Mouse (Mus musculus) brain, embryonic 14.5 days (tissue): Measurements from ENCODE around the gene Gm9376.

Experiments
- CTCF ChIP-seq: fragments of 200-500 bp; IDR thresholded peaks from 2 replicates; pipeline ENCODE4 v1.5.1; 2012; ENCODE audit warnings: inconsistent platforms, mild to moderate bottlenecking, moderate library complexity, borderline replicate concordance; ENCODE audit not compliant: insufficient read depth, insufficient read length; ENCODE audit errors: extremely low read depth
- POLR2A ChIP-seq: fragments of 200-500 bp; IDR thresholded peaks from 2 replicates; pipeline ENCODE4 v1.6.1; 2012; ENCODE audit warnings: mild to moderate bottlenecking, inconsistent platforms, borderline replicate concordance; ENCODE audit not compliant: poor library complexity, insufficient read depth, insufficient read length, severe bottlenecking; ENCODE audit errors: extremely low read depth

DNA sequence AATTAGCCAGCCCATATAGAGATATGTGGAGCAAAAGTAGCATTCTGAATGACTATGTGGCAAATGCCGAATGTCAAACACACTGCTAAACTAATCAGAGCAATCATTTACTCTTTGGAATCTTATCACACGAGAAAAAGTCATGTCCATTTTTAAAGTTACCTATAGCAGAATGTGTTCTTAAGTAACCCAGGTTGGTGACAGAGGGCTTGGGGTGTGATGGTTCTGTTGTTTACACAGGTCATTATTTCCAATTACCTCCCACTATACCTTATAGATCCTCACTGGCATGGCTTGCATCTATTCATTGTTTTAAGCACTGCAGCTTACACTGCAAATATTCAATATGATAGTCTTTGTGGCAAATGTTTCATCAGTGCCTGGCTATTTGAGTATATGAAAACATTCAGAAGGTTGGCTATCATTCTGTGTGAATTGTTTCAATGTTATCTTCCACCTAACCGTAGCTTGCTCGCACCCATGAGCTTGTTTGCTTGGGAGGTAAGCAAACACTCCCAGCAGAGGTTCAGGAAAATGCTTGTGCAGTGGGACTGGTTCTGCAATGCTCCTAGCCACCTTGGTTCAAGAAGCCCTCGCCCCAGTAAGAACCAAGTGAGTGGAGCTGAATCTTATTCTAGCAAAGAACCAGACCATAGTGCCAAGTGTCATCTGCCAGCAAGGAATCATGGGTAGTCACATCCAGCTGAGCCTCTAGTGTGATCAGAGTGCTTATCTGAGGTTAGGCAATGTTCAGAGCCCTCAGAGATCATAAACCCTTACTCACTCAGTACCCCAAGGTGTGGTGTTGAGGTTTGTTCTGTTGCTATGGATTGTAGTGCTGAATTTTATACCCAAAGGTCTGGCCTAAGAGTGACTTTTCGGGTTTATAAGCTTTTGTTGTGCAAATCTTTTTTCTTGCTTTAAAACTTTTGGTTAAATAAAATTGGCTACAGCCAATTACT lies 6.1 kb downstream of the Gm9376 start:
- no peak for TF ChIP-seq POLR2A
- no peak for TF ChIP-seq CTCF
